Mouse (Mus musculus) adrenal gland, postnatal 25 days (tissue): ENCODE data around the gene Gm20390. TPM values are rescaled to one million over a fixed set of nuclear protein-coding genes. Genes with fewer than 3 reads are reported as not detected.

Source experiments
- DNase-seq: peaks from one replicate; pipeline ENCODE4 v3.0.0; 2021; ENCODE audit warnings: mixed read lengths
- long read RNA-seq: library from polyadenylated mRNA; stranded (forward); transcript quantifications from one replicate; pipeline ENCODE4 v2.0.0, GENCODE M21; 2021
- total RNA-seq: library from RNA; stranded (reverse); gene quantifications from 2 replicates; pipeline ENCODE4 v1.2.3, GENCODE M21; 2021

The Gm20390 gene
- 63.2 and 91.2 TPM in 2 replicates for total RNA-seq
- long read RNA-seq, partial matches to known transcripts: 16 of 18 reads
- long read RNA-seq, other reads (novel, unspliced or antisense): 2 of 18 reads

GRCm38 (mm10) chr11:93968005-93968847 lies at the start of gene Gm20390, which contains the start of gene Nme1:
TSS of gene Gm20390 (minus strand) at chr11:93968293.
TSS of gene Nme1 (minus strand) at chr11:93968521.
- peak; percentile 93 for DNase-seq

GRCm38 (mm10) chr11:94003346-94003745 lies 35.3 kb upstream of the Gm20390 start:
- no peak for DNase-seq

GRCm38 (mm10) chr11:93999276-93999675 lies 31.2 kb upstream of the Gm20390 start:
- no peak for DNase-seq

GRCm38 (mm10) chr11:93997141-93997775 lies 29.2 kb upstream of the Gm20390 start:
- DNase-seq: no peak

- DNase-seq: peak; percentile 37
Observed at GRCm38 (mm10) chr11:93996306-93997140, 28.4 kb upstream of the Gm20390 start.

GRCm38 (mm10) chr11:93995720-93996305 lies 27.7 kb upstream of the Gm20390 start, which contains the start of gene Spag9:
TSS of gene Spag9 (plus strand) at chr11:93996091.
- peak; percentile 95 for DNase-seq

GRCm38 (mm10) chr11:93995111-93995719 lies 27.1 kb upstream of the Gm20390 start:
- DNase-seq: peak; percentile 74

GRCm38 (mm10) chr11:93994531-93994930 lies 26.4 kb upstream of the Gm20390 start:
- DNase-seq: no peak

GRCm38 (mm10) chr11:93988328-93989062 lies 20.4 kb upstream of the Gm20390 start:
- no peak for DNase-seq

GRCm38 (mm10) chr11:93987625-93988327 lies 19.7 kb upstream of the Gm20390 start:
- no peak for DNase-seq

GRCm38 (mm10) chr11:93987026-93987425 lies 18.9 kb upstream of the Gm20390 start:
- no peak for DNase-seq

- DNase-seq: no peak
Observed at GRCm38 (mm10) chr11:93986298-93986697, 18.2 kb upstream of the Gm20390 start.

GRCm38 (mm10) chr11:93985265-93985664 lies 17.2 kb upstream of the Gm20390 start:
- no peak for DNase-seq

GRCm38 (mm10) chr11:93984619-93985018 lies 16.5 kb upstream of the Gm20390 start:
- no peak for DNase-seq

- DNase-seq: no peak
Observed at GRCm38 (mm10) chr11:93979502-93980049, 11.5 kb upstream of the Gm20390 start.

GRCm38 (mm10) chr11:93972951-93973350 lies 4.9 kb upstream of the Gm20390 start:
- no peak for DNase-seq

GRCm38 (mm10) chr11:93969799-93970198 lies 1.7 kb upstream of the Gm20390 start:
- DNase-seq: no peak

GRCm38 (mm10) chr11:93969171-93969570 lies 1.1 kb upstream of the Gm20390 start:
- DNase-seq: no peak

GRCm38 (mm10) chr11:93968848-93969128 lies 695 bp upstream of the Gm20390 start:
- no peak for DNase-seq

GRCm38 (mm10) chr11:93967381-93967780 lies 712 bp downstream of the Gm20390 start:
- DNase-seq: no peak
